ENCODE assay signal across 9 mouse cellular contexts in genomic region chr7:75739075-75739725, GRCm38 (mm10).
A peak's percentile ranks its signal among the peaks of the same experiment; 100 is the strongest.
DNase-seq lines count a peak whose midpoint lies in the region; ATAC-seq and TF ChIP-seq lines count a peak whose summit lies in the region.
"Had no signal": no experiment of that assay in that cellular context is flagged by ENCODE, and none has a peak within 500 bp of the region (broad histone marks: within the 10 kb centered on the region; RNA-seq: fewer than 3 reads in every experiment).

No protein-coding gene starts in this region.

- H3K36me3 ChIP-seq in ES-E14 (ENCODE audit: control insufficient read depth, insufficient read depth, low read length, poor library complexity, severe bottlenecking), result peaks cover 5% of the 10 kb centered on the region
- H3K36me3 ChIP-seq in forebrain, embryonic 14.5 days (ENCODE audit: control insufficient read depth, insufficient read depth, low read length), result peaks cover 14% of the 10 kb centered on the region
- H3K36me3 ChIP-seq in lung, embryonic 14.5 days (ENCODE audit: insufficient read depth), result peaks cover 65% of the 10 kb centered on the region

- no peak overlapping the region for H3K4me3 ChIP-seq in ES-E14 (ENCODE audit: insufficient read depth in 1 of 2, low read depth in 1 of 2, low read length in 2 of 2, poor library complexity in 1 of 2, severe bottlenecking in 1 of 2)
- no peak overlapping the region for H3K4me3 ChIP-seq in forebrain, embryonic 14.5 days (ENCODE audit: low read depth, low read length)
- no peak overlapping the region for H3K4me3 ChIP-seq in lung, embryonic 14.5 days (ENCODE audit: low read depth, low read length)
- H3K4me3 ChIP-seq in olfactory bulb, adult 2 months (ENCODE audit: insufficient read depth, low read depth, low read length), result no peak overlapping the region
- H3K4me3 ChIP-seq: limb, embryonic 15.5 days had no signal

- H3K4me1 ChIP-seq in ES-E14 (ENCODE audit: control insufficient read depth in 2 of 2, insufficient read depth in 2 of 2, low read length in 2 of 2, poor library complexity in 1 of 2), result no peaks in the 10 kb centered on the region
- no peaks in the 10 kb centered on the region for H3K4me1 ChIP-seq in forebrain, embryonic 14.5 days (ENCODE audit: control insufficient read depth, insufficient read depth, low read length)
- H3K4me1 ChIP-seq in lung, embryonic 14.5 days (ENCODE audit: insufficient read depth), result no peaks in the 10 kb centered on the region
- H3K4me1 ChIP-seq in olfactory bulb, adult 2 months (ENCODE audit: control insufficient read depth, insufficient read depth, low read length), result no peaks in the 10 kb centered on the region
- H3K4me1 ChIP-seq: limb, embryonic 15.5 days had no signal

- H3K27ac ChIP-seq in ES-E14 (ENCODE audit: insufficient read depth, low read depth, low read length, poor library complexity, severe bottlenecking), result no peak overlapping the region
- no peak overlapping the region for H3K27ac ChIP-seq in forebrain, embryonic 14.5 days (ENCODE audit: low read depth, low read length)
- H3K27ac ChIP-seq in lung, embryonic 14.5 days (ENCODE audit: low read depth), result no peak overlapping the region
- H3K27ac ChIP-seq in olfactory bulb, adult 2 months (ENCODE audit: insufficient read depth, low read depth, low read length), result no peak overlapping the region
- H3K27ac ChIP-seq: limb, embryonic 15.5 days had no signal

- 56% methylated on average over 10 of the region's 10 CpGs for WGBS in forebrain, embryonic 14.5 days
- WGBS in lung, embryonic 14.5 days, result 53% methylated on average over 10 of the region's 10 CpGs
- 53% methylated on average over 10 of the region's 10 CpGs for whole genome bisulfite sequencing in olfactory bulb, adult 2 months

- peak; percentile 51 for DNase-seq in ES-E14 (ENCODE audit: low read depth, low spot score)
- DNase-seq in forebrain, embryonic 14.5 days (ENCODE audit: low spot score), result peak; percentile 83
- DNase-seq in heart, postnatal 4 days, result peak; percentile 74
- peak; percentile 25 to 84 for DNase-seq in layer of hippocampus, adult 18-20 months (ENCODE audit: low spot score in 2 of 2)
- DNase-seq in lung, embryonic 14.5 days, result peak; percentile 84
- peak; percentile 40 to 64 for DNase-seq in thymus, postnatal 10 days (ENCODE audit: low spot score in 2 of 2)

- in situ Hi-C loops in ES-E14 (cut with MboI; ENCODE audit: low sequenced_read_pairs in 2 of 2, unreplicated experiment in 2 of 2), result no loop called here

- TF ChIP-seq POLR2A in olfactory bulb, adult 2 months (IDR thresholded peaks at IDR 0.05; ENCODE audit: insufficient read depth, low read depth, low read length), result no peak

- peak; percentile 92 for TF ChIP-seq CTCF in lung, embryonic 14.5 days (IDR thresholded peaks at IDR 0.05; ENCODE audit: low read depth)
- peak; percentile 55; the same call in 1 of the 2 replicates for TF ChIP-seq CTCF in olfactory bulb, adult 2 months (IDR thresholded peaks at IDR 0.05; ENCODE audit: insufficient read depth, low read depth, low read length)

- ATAC-seq in cerebellum, adult (ENCODE audit: insufficient number of reproducible peaks, low FRiP score, low TSS enrichment), result peak; percentile 87
- ATAC-seq in forebrain, embryonic 14.5 days, result peak; percentile 90
- ATAC-seq in lung, embryonic 14.5 days (ENCODE audit: insufficient read depth), result peak; percentile 90

- H3K4me2 ChIP-seq in forebrain, embryonic 14.5 days (ENCODE audit: low read length), result no peak overlapping the region
- H3K4me2 ChIP-seq in lung, embryonic 14.5 days, result no peak overlapping the region
- H3K4me2 ChIP-seq: limb, embryonic 15.5 days had no signal

- H3K9ac ChIP-seq in ES-E14 (ENCODE audit: insufficient read depth, low read depth, low read length, poor library complexity, severe bottlenecking), result no peak overlapping the region
- H3K9ac ChIP-seq in forebrain, embryonic 14.5 days (ENCODE audit: low read length), result no peak overlapping the region
- no peak overlapping the region for H3K9ac ChIP-seq in lung, embryonic 14.5 days
- H3K9ac ChIP-seq: limb, embryonic 15.5 days had no signal

- H3K9me3 ChIP-seq in ES-E14 (ENCODE audit: control insufficient read depth, insufficient read depth, low read depth, low read length), result no peaks in the 10 kb centered on the region
- no peaks in the 10 kb centered on the region for H3K9me3 ChIP-seq in forebrain, embryonic 14.5 days (replicated peaks; ENCODE audit: control insufficient read depth, low read length)
- no peaks in the 10 kb centered on the region for H3K9me3 ChIP-seq in lung, embryonic 14.5 days (ENCODE audit: low read depth, low read length)
- H3K9me3 ChIP-seq: limb, embryonic 15.5 days had no signal

- no peaks in the 10 kb centered on the region for H3K27me3 ChIP-seq in forebrain, embryonic 14.5 days (replicated peaks; ENCODE audit: control insufficient read depth, insufficient read depth, low read length)
- no peaks in the 10 kb centered on the region for H3K27me3 ChIP-seq in lung, embryonic 14.5 days (ENCODE audit: insufficient read depth, low read length)
- H3K27me3 ChIP-seq: limb, embryonic 15.5 days had no signal

TF ChIP-seq in ES-E14, 5 proteins besides CTCF, POLR2A, EP300 and RAD21:
- TF ChIP-seq ZC3H11A (IDR thresholded peaks at IDR 0.05; ENCODE audit: borderline replicate concordance, low read depth, low read length), result peak; percentile 45; the same call in 1 of the 2 replicates
- no peak for TF ChIP-seq MAFK (IDR thresholded peaks at IDR 0.05; ENCODE audit: insufficient read depth, low read depth, low read length)
- TF ChIP-seq CHD2 (IDR thresholded peaks at IDR 0.05; ENCODE audit: low read depth, low read length), result no peak
